Comparison of ENCODE assay signal across 8 mouse cellular contexts in genomic region chr19:53773937-53774640, GRCm38 (mm10).
DNase-seq lines count a peak whose midpoint lies in the region; ATAC-seq and TF ChIP-seq lines count a peak whose summit lies in the region.

No protein-coding gene starts in this region.

- DNase-seq in NIH3T3 (ENCODE audit: low read depth) = peak; percentile 98
- DNase-seq in c-Kit-positive CD71-positive TER-119-positive erythroid progenitor cells, embryonic 14.5 days (ENCODE audit: low spot score) = peak; percentile 68
- peak; percentile 54 to 88 for DNase-seq in gastrocnemius, postnatal 4 days (ENCODE audit: low spot score in 2 of 2)
- peak; percentile 51 to 70 (median 66) for DNase-seq in liver, embryonic 14.5 days (ENCODE audit: low read depth in 3 of 3, low spot score in 3 of 3)
- peak; percentile 46 for DNase-seq in stomach, postnatal 0 days (ENCODE audit: low spot score)
- no peak for DNase-seq in spleen, adult 12 weeks (ENCODE audit: low spot score)
- no peak for DNase-seq in left cerebral cortex, adult 18-20 months (ENCODE audit: low spot score in 2 of 2)

- no peaks in the 10 kb centered on the region for H3K27me3 ChIP-seq in hindbrain, embryonic 16.5 days (replicated peaks; ENCODE audit: control insufficient read depth, insufficient read depth, low read length)
- no peaks in the 10 kb centered on the region for H3K27me3 ChIP-seq in liver, embryonic 14.5 days (ENCODE audit: control insufficient read depth, insufficient read depth, low read length)
- no peaks in the 10 kb centered on the region for H3K27me3 ChIP-seq in stomach, postnatal 0 days (ENCODE audit: control insufficient read depth, insufficient read depth, low read length)

- H3K9ac ChIP-seq in hindbrain, embryonic 16.5 days (ENCODE audit: low read depth, low read length) = no peak overlapping the region
- H3K9ac ChIP-seq in liver, embryonic 14.5 days (replicated peaks) = peak overlapping the region; percentile 45
- no peak overlapping the region for H3K9ac ChIP-seq in stomach, postnatal 0 days (ENCODE audit: low read length)

- peak; percentile 60 for ATAC-seq in hindbrain, embryonic 16.5 days
- peak; percentile 90 for ATAC-seq in liver, embryonic 14.5 days (ENCODE audit: insufficient read depth)
- peak; percentile 61 for ATAC-seq in stomach, postnatal 0 days (ENCODE audit: low FRiP score, low TSS enrichment)

- no peaks in the 10 kb centered on the region for H3K4me1 ChIP-seq in hindbrain, embryonic 16.5 days (ENCODE audit: control insufficient read depth, insufficient read depth, low read depth, low read length)
- peaks cover 36 to 40% of the 10 kb centered on the region in 2 experiments for H3K4me1 ChIP-seq in liver, embryonic 14.5 days (replicated peaks; ENCODE audit: control insufficient read depth in 2 of 2, insufficient read depth in 2 of 2, low read length in 1 of 2)
- no peaks in the 10 kb centered on the region for H3K4me1 ChIP-seq in stomach, postnatal 0 days (replicated peaks; ENCODE audit: control insufficient read depth, insufficient read depth)

- no peaks in the 10 kb centered on the region for H3K9me3 ChIP-seq in hindbrain, embryonic 16.5 days (ENCODE audit: control insufficient read depth, low read length)
- H3K9me3 ChIP-seq in liver, embryonic 14.5 days (ENCODE audit: control insufficient read depth, low read length) = no peaks in the 10 kb centered on the region
- H3K9me3 ChIP-seq in stomach, postnatal 0 days (ENCODE audit: control insufficient read depth, low read length) = no peaks in the 10 kb centered on the region

- WGBS in hindbrain, embryonic 16.5 days = 46% methylated on average over 11 of the region's 11 CpGs
- 10% methylated on average over 11 of the region's 11 CpGs for WGBS in liver, embryonic 14.5 days (ENCODE audit: insufficient replicate concordance)
- WGBS in stomach, postnatal 0 days = 46% methylated on average over 11 of the region's 11 CpGs

- no peak for TF ChIP-seq CTCF in liver, embryonic 14.5 days (IDR thresholded peaks at IDR 0.05; ENCODE audit: low read depth)
- no peak for TF ChIP-seq CTCF in stomach, postnatal 0 days (IDR thresholded peaks at IDR 0.05; ENCODE audit: low read depth)

- H3K4me2 ChIP-seq in hindbrain, embryonic 16.5 days (ENCODE audit: low read length) = no peak overlapping the region
- peak overlapping the region; percentile 46 for H3K4me2 ChIP-seq in liver, embryonic 14.5 days (ENCODE audit: low read depth)
- H3K4me2 ChIP-seq in stomach, postnatal 0 days (replicated peaks; ENCODE audit: low read depth) = no peak overlapping the region

- H3K4me3 ChIP-seq in hindbrain, embryonic 16.5 days (ENCODE audit: low read length) = no peak overlapping the region
- H3K4me3 ChIP-seq in liver, embryonic 14.5 days (ENCODE audit: insufficient read depth in 1 of 2, low read depth in 2 of 2, low read length in 2 of 2) = no peak overlapping the region
- H3K4me3 ChIP-seq in stomach, postnatal 0 days (ENCODE audit: low read depth, low read length) = no peak overlapping the region

- peak; percentile 90 for TF ChIP-seq EP300 in liver, embryonic 14.5 days (IDR thresholded peaks at IDR 0.05; ENCODE audit: low read depth)
- TF ChIP-seq EP300 in stomach, postnatal 0 days (optimal IDR thresholded peaks at IDR 0.05) = no peak

- H3K27ac ChIP-seq in hindbrain, embryonic 16.5 days (ENCODE audit: low read depth, low read length) = no peak overlapping the region
- H3K27ac ChIP-seq in liver, embryonic 14.5 days = peak overlapping the region; percentile 40
- no peak overlapping the region for H3K27ac ChIP-seq in stomach, postnatal 0 days (replicated peaks)

- no peaks in the 10 kb centered on the region for H3K36me3 ChIP-seq in hindbrain, embryonic 16.5 days (ENCODE audit: control insufficient read depth, insufficient read depth, low read length)
- no peaks in the 10 kb centered on the region for H3K36me3 ChIP-seq in liver, embryonic 14.5 days (replicated peaks; ENCODE audit: control insufficient read depth, insufficient read depth, low read depth)
- H3K36me3 ChIP-seq in stomach, postnatal 0 days (ENCODE audit: control insufficient read depth, insufficient read depth, low read length) = no peaks in the 10 kb centered on the region

Comparison
In these comparisons a context has a peak if more than half of its experiments do, and no peak if none do; other contexts are left out.
1. DNase-seq: peak in NIH3T3 (single experiment), c-Kit-positive CD71-positive TER-119-positive erythroid progenitor cells, embryonic 14.5 days (single experiment), gastrocnemius, postnatal 4 days (2 of 2), liver, embryonic 14.5 days (3 of 3) and stomach, postnatal 0 days (single experiment); none in spleen, adult 12 weeks (single experiment) and left cerebral cortex, adult 18-20 months (0 of 2).
2. Peak in every context shown above with its lines, with median percentiles within 50 percentile points of each other: ATAC-seq.